Mouse (Mus musculus): Measurements from ENCODE around the gene Zbtb11.

The Zbtb11 gene

GRCm38 (mm10) chr16:55970416-55970815 lies 3.3 kb upstream of the Zbtb11 start:
- no peak for DNase-seq (ENCODE audit: low read depth, low spot score)

GRCm38 (mm10) chr16:55971735-55972615 lies 1.7 kb upstream of the Zbtb11 start:
- DNase-seq (ENCODE audit: low read depth, low spot score): no peak

- no peak for DNase-seq (ENCODE audit: low read depth, low spot score)
These were observed 969 bp upstream of the Zbtb11 start for GRCm38 (mm10) chr16:55972626-55973201.

- DNase-seq (ENCODE audit: low read depth, low spot score): peak; percentile 94
These were observed 696 bp downstream of the Zbtb11 start for GRCm38 (mm10) chr16:55974256-55974902.

GRCm38 (mm10) chr16:55974903-55975285 lies 1.2 kb downstream of the Zbtb11 start:
- peak; percentile 53 for DNase-seq (ENCODE audit: low read depth, low spot score)

- DNase-seq (ENCODE audit: low read depth, low spot score): no peak
These were observed 12.3 kb downstream of the Zbtb11 start for GRCm38 (mm10) chr16:55986001-55986400.

- DNase-seq (ENCODE audit: low read depth, low spot score): no peak
These were observed 16.6 kb downstream of the Zbtb11 start for GRCm38 (mm10) chr16:55990311-55990710.

GRCm38 (mm10) chr16:55994235-55994634 lies 20.6 kb downstream of the Zbtb11 start:
- DNase-seq (ENCODE audit: low read depth, low spot score): no peak

- no peak for DNase-seq (ENCODE audit: low read depth, low spot score)
These were observed 33.1 kb downstream of the Zbtb11 start for GRCm38 (mm10) chr16:56006798-56007197.

- no peak for DNase-seq (ENCODE audit: low read depth, low spot score)
These were observed 35.2 kb downstream of the Zbtb11 start for GRCm38 (mm10) chr16:56008862-56009261.

- peak; percentile 68 for DNase-seq (ENCODE audit: low read depth, low spot score)
These were observed 39.4 kb downstream of the Zbtb11 start for GRCm38 (mm10) chr16:56012789-56013743.

- no peak for DNase-seq (ENCODE audit: low read depth, low spot score)
These were observed 40.4 kb downstream of the Zbtb11 start for GRCm38 (mm10) chr16:56014076-56014475.

- no peak for DNase-seq (ENCODE audit: low read depth, low spot score)
These were observed 46.0 kb downstream of the Zbtb11 start for GRCm38 (mm10) chr16:56019660-56020059.

GRCm38 (mm10) chr16:56027854-56028629 lies 54.4 kb downstream of the Zbtb11 start:
- no peak for DNase-seq (ENCODE audit: low read depth, low spot score)

GRCm38 (mm10) chr16:56028722-56029551 lies 55.3 kb downstream of the Zbtb11 start:
- peak; percentile 61 for DNase-seq (ENCODE audit: low read depth, low spot score)

- DNase-seq (ENCODE audit: low read depth, low spot score): peak; percentile 98
These were observed 56.0 kb downstream of the Zbtb11 start, which contains the start of gene Pcnp for GRCm38 (mm10) chr16:56029661-56030082. Gene Pcnp (minus strand): TSS chr16:56029739.

- DNase-seq (ENCODE audit: low read depth, low spot score): no peak
These were observed 60.9 kb downstream of the Zbtb11 start for GRCm38 (mm10) chr16:56034566-56034965.

- peak; percentile 51 for DNase-seq (ENCODE audit: low read depth, low spot score)
These were observed 62.8 kb downstream of the Zbtb11 start for GRCm38 (mm10) chr16:56036501-56036900.

Measured in ZHBTc4 (cell line).